Mouse (Mus musculus) small intestine, adult 2 months (tissue): ENCODE results near the gene Myh3.
A peak's percentile ranks its signal among the peaks of the same experiment; 100 is the strongest.

ENCODE experiments used
- CTCF ChIP-seq: fragments of 200-500 bp; IDR thresholded peaks from 2 replicates; pipeline ENCODE4 v1.5.1; 2012; ENCODE audit warnings: low read depth, mild to moderate bottlenecking, control low read depth, inconsistent platforms, low read length, moderate library complexity, mixed read lengths; ENCODE audit not compliant: insufficient replicate concordance, insufficient read length; ENCODE audit errors: extremely low read depth
- POLR2A ChIP-seq: fragments of 200-500 bp; IDR thresholded peaks from 2 replicates; pipeline ENCODE4 v1.6.1; 2012; ENCODE audit warnings: low read depth, mild to moderate bottlenecking, control low read depth, inconsistent platforms, low read length, moderate library complexity

GRCm38 (mm10) chr11:67039799-67040198 lies 38.3 kb upstream of the Myh3 start:
- TF ChIP-seq POLR2A (no peak), CTCF (0 out of 2 replicates have a peak, but pooled peaks have one; percentile 9)
